Mouse (Mus musculus) megakaryocyte-erythroid progenitor cell, adult 5-6 weeks (primary cell): ENCODE results near the gene Krtcap3. TPM values are rescaled to one million over a fixed set of nuclear protein-coding genes. Genes with fewer than 3 reads are reported as not detected.

Source experiments
- ATAC-seq: replicated peaks from 2 replicates; pipeline ENCODE4 v1.8.0; 2016; ENCODE audit warnings: mild to moderate bottlenecking, inconsistent platforms; ENCODE audit not compliant: severe bottlenecking, poor library complexity, low FRiP score, low TSS enrichment
- total RNA-seq, 2 experiments: library from RNA; stranded (forward) in 1 of 2; stranded (reverse) in 1 of 2; fragments of 200-1000, 215-1000 nt in 1 of 2; fragments of >200 nt in 1 of 2; fragmentation: Nextera tagmentation in 1 of 2; gene quantifications; 2 replicates each; pipeline ENCODE4 v1.2.3; 2014 to 2017

The Krtcap3 gene
- total RNA-seq, 2 experiments from 2014 or later, result 0.72 to 8.8 TPM

DNA sequence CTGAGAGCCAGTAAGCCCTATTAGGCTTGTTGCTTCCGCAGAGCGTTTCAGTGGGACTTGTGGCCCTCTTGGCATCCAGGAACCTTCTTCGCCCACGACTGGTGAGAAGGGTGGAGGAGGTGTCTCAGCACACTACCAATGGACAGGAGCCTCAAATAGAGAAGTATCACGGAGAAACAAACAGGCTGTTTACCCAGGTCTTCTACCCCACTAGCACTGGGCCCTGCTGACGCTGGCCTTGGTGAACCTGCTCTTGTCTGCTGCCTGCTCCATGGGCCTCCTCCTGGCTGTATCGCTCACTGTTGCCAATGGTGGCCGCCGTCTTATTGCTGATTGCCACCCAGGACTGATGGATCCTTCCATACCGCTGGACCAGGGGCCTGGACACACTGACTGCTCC lies 660 bp downstream of the Krtcap3 start:
- no peak for ATAC-seq

DNA sequence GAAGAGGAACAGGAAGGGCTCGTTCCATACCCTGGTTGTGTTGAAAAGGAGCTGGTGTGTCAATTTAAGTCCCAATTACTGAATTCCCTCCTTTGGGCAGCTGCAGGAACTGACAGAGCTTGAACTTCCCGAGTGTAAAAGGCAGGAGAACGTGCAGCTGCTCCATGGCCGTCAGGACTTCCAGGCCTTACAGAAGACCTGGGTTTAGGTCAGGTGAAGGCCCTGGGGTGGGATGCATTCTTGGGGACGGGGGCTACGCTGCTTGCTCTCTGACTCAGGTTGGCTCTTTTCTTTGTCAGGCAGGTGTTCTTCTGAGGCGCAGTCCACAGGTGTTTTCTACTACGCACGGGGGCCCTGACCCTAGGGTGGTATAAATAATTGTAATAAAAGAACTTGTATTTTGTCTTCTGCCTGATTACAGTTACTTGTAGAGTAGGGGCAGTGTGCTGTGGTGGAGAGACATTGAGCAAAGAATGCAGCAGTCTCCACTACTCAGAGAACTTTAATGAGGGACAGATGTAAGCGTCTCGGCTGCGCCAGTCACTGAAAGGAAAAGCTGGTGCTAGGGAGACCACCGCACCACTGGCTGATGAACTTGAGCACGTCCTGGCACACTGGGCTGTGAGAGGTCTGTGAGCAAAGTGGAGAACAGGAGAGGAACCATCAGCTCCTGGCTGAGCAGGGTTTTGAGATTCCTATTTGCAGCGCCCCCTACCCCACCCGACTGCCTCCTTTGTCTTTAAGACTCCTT lies 1.5 kb downstream of the Krtcap3 start:
- no peak for ATAC-seq

DNA sequence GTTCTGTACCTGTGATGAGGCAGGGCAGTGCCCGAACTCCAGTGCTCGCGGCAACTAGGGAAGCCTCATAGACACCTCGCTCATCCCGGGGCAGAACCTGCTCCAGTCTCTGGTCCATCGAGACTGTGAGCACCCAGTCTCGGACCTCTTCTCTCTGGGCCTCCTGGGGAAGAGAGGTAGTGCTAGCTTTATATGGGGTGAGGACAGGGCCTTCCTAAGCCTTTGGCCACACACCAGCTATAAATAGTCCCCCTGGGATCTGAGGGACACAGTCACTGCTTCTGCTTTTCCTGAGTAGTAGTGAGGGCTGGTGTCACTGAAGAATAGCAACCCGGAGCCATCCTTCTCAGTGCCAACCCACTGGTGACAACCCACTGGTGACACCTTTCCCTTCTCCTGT lies 2.3 kb downstream of the Krtcap3 start:
- ATAC-seq, result no peak

DNA sequence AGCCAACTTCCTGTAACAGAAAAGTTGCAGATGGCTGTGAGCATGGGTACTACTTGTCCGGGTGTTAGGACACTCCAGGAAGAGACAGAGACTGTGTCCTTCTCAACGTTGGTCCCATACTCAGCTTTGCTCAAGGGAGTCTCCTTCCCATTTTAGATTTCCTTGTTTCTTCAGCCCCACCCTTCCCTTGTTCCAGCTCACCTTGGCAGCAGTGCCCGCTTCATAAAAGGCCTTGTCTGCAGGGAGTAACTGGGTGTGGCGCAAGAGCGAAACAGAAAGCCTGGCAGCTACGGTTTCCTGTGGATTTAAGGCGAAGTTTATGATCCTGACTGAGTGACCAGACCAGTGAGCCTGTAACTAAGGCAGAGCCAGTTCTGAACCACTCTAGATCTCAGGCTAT lies 3.0 kb downstream of the Krtcap3 start:
- peak; percentile 31 for ATAC-seq

DNA sequence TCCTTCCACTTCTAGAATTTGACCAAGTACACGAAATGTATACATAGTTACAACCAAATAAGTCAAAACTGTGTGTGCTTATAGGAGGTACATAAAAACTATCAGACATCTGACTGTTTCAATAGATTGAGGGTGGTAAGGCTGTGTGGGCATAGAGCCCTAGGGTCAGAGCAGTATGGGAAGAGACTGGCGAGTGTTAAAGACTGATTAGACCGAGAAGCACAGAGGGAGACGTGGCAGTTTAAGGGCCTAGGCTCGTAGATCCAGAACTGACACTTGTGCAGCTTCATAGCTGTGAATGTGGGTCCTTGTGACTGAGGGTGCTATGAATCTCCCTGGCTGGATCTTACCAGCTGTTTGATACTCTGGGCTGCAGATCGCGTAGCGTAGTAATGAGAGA lies 3.4 kb downstream of the Krtcap3 start:
- peak; percentile 79 for ATAC-seq

DNA sequence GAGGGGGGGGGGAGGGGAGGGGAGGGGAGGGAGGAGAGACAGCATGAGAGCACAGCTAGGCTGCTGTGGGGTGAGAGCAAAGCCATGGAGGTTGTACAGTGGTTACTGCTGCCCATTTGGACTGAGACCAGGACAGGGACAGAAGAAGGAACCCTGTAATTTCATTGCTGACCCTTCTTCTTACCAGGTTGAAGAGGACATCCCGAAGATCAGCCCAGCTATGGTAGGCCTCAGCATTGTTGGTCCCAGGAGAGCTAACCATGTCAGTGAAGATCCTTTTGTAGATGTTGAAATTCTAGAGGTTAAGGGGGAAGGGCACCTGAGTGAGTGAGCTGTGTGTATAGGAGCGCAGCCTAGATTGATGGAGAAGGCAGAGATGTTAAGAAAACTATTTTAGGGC lies 3.9 kb downstream of the Krtcap3 start:
- no peak for ATAC-seq

DNA sequence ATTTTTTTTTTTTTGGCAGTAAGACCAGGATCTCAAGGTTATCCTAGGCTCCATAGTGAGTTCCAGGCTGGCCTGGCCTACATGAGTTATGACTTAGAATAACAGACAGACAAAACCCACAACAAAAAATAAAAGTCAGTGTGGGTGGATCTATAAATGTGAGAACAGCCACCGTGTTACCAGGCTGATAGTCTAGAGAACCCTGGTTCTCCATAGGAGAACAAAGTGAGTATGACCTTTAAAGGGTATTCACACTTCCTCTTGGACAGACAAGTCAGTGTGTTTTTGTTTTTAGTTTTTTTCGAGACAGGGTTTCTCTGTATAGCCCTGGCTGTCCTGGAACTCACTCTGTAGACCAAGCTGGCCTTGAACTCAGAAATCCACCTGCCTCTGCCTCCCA lies 4.5 kb downstream of the Krtcap3 start:
- ATAC-seq, result no peak

DNA sequence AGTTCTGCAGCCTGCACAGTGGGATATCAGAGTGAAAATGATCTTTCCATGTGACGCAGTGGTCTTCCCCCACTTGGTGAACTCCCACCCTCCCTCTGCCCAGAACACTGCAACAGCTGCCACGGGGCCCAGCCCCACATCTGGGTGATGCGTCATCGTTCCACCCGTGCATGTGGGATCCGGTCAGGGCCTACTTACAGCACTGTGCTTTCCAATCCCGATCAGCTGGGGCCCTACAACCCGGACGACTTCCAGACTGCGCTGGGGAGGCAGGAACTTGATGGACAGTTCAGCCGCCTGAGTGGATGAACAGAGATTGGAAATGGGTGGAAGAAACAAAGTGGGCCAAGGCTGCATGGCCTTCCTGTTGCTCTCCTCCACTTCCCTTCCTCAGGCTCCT lies 6.1 kb downstream of the Krtcap3 start:
- ATAC-seq, result no peak

DNA sequence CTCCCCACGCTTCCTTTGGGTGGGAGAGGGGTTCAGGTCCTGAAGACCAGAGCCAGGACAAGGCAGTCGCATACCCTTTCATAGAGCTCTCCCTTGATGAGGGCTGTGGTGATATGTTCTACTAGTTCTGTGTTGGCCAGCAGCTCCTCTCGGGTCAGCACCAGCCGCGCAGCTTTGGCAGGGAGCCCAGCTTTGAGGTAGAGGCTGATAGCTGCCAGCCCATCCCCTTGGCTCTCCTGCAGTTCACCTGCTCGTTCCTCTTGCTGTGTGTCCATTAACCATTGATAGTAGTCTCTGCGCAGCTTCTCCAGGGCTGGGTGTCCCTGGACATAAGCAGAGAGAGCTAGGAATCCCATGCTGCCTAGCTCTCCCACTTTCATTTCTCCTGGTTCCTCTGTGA lies 14.6 kb downstream of the Krtcap3 start:
- ATAC-seq, result no peak

DNA sequence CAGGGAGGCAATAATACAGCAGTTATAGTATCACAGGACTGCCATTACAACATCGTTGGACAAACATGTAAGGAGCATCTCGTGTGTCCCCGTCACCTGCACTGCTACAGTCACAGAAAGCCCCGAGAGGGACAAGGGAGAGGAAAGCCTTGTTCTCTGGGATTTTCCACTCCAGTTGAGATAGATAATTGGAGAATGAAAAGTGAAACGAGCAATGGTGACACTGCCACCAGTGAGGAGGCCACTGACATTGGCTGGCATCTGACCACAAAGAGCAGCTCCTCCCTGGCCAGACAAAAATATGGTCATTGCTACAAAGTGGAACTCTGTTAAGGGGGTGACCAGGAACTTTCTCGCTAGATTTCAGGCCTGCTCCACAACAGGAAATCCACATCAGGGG lies 16.2 kb downstream of the Krtcap3 start:
- no peak for ATAC-seq

DNA sequence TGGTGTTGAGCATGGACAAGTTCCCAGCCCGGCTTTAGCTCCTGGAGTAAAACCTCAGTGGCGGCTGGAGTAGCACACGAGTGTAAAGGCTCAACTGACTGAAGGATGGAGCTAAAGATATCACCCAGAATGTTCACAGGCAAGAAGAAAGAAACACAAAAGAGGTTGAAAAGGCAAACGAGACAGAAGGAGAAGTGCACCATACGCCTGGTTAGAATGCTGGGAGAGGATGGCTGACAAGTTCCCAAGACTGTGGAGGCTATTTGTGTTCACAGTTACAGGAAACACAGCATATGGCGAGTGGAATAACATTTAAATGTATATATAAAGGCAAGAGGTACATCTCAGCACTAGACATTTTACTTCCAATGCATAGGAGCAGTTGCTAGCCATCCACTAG lies 21.5 kb downstream of the Krtcap3 start:
- ATAC-seq, result no peak

DNA sequence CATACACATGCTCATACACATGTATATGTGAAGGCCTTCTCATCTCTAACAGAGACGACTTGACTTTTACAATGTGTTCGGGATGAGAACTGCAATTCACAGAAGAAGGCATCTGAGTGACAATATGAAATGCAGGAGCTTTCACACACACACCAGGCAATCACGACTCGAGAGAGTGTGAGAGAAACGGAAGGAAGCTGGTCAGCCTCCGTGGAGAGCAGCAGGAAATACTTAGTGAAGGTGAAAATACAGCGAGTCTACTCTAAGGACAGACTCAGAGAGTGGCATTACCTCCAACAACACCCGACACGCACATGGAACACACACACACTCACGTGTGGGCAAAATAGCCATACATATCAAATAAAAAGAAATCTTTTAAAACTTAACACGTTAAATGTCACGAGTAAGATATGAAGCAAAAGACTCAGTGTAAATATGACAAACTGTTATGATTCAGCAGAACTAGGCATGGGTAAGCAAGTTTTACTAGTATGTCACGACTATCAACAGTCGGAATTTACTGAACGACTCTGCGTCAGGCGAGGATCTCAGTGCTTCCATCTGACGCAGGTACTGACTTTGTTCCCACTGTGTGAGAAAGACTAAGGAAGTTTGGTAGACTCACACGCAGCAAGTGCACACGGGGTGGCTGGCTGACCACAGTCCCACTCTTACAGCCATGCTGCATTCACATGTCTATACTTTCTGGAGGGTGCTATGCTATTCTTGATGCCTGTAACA lies 27.9 kb downstream of the Krtcap3 start:
- ATAC-seq, result no peak

DNA sequence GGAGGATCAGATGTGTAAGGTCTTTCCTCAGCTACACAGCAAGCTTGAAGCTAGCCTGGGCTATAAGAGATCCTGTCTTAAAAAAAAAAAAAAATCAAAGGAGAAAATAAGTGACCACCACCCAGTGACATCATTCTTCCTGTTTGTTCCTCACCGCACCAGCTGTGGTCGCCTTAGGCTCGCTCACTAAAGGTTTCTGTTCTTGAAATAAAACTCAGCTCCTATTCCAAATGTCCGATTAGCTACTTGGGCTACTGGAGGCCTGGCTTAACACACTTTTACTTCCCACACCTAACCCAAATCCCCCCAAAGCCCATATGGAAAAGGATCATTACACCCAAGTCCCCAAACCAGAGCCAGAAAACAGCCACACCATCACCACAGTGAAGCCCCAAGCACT lies 36.7 kb downstream of the Krtcap3 start:
- ATAC-seq, result no peak

DNA sequence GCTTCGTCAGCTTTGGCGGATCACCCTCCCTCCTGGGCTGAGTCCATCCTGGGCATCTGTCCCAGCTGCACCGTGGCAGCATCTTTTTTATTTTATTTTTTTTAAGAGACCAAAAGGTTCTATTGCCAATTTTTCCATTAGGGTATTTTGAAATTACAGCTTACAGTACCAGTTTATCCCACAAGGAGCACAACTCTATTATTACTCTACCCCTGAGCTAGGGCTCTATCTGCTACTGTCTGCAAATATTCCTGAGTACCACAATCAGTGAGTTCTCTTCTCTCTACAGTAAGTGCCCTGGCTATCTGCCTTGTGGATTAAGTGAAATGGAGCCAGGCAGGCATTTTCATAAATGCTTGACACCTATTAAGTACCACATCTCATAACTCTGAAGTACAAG lies 37.2 kb downstream of the Krtcap3 start:
- no peak for ATAC-seq

DNA sequence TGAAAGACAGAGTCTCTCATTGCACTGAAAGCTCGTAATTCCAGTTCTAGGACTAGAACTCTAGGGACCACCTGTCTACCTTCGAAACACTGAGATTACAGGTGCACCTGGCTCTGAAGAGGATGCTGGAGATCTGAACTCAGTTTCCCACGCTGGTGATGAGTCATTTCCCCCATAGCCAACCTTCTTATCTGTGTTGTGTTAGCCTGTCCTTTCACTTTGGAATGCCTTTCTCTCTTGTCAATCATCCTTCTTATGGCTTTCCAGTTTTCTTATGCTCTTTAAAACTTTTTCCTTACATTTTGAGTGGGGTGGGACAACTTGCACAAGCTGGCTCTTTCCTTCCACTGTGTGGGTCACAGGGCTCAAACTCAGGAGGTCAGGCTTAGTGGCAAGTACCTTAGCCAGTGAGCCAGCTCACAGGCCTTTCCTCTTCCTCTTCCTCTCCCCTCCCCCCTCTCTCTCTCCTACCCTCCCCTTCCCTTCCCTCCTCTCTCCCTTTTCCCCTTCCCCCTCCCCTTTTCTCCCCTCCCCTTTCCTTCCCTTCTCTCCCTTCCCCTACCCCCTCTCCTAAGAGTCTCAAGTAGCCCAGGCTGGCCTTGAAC lies 38.2 kb downstream of the Krtcap3 start:
- no peak for ATAC-seq

DNA sequence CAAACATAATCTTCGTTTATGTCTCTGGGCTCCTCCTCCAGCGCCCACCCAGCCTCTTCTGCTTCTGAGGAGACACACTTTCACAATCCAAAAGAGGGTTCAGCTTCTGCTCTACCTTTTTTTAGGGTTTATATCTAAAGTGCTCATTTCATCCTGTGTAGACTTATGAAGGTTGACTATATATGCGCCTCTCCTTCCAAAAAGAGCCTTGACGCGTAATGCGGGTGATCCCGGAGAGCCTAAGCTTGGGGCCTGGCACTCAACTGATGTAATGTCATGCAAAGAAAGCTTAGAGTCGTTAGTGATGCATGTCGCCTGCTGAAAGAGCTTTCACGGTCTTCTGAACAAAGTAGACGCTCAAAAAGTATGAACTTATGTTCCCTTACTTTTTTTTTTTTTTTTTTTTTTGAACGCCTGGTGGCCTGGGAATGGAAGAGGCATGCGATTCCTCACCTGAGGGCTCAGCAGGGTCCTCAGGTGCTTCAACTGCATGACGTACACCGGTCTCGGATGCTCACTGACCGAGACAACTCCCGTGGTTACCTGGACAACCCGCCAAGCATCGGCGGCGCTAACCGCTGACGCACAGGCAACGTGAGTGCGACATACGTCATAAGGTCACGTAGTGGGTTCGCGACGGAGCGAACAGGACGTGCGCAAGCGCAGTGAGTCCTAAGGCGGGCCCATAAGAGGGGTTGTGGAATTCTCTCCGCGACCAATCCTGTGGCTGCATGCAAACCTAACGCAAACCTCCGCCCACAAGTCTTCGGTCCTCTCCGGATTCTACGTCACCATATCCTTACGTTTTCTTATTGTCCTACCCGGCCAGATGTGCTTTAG lies 39.2 kb downstream of the Krtcap3 start, which contains the start of gene Ift172:
Ift172 (minus strand) TSS at position 596 of the 840 bp plus-strand sequence.
- peak; percentile 97 for ATAC-seq

DNA sequence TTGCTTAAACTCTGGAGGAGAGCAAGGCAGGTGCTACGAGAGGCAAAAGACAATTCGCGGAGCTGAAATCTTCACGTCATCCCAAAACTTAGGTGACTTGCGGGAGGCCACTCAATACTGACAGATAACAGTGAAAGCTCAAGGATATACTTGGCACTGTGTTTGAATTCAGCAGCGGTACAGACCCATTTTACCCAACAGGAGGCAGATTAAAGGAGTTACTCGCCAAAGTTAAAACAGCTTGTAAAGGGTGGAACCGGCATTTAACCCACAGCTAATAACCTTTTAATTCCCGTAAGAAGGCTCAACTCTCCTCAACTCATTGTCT lies 39.8 kb downstream of the Krtcap3 start:
- ATAC-seq, result peak; percentile 48

DNA sequence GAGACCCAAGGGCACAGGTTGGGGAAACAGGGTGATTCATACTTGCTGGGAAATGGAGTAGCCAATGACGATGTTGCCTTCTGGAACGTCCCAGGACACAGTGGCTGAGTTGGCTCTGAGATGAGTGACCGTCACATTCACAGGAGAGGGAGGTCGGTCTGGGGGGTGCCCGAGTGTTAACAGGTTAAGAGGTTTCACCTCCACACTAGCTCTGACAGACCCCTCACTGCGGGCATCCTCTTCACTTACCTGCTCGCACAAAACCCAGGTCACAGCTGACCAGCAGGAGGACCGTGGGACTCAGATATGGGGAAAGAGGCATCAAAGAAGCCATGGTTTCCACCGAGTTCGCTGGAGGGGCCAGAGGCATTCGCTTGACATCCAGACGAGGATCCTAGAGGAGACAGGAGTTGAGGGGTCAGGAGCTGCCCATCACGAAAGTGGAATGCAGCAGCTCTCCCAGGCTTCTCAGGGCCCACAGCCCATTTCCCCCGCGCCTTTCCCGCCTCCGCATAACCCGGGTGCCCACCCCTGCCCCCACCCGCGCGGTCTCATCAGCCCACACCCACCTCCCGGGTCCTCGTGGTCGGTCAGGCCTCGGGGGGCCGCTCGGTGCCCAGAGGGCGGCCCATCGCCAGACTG lies 43.6 kb downstream of the Krtcap3 start:
- no peak for ATAC-seq

DNA sequence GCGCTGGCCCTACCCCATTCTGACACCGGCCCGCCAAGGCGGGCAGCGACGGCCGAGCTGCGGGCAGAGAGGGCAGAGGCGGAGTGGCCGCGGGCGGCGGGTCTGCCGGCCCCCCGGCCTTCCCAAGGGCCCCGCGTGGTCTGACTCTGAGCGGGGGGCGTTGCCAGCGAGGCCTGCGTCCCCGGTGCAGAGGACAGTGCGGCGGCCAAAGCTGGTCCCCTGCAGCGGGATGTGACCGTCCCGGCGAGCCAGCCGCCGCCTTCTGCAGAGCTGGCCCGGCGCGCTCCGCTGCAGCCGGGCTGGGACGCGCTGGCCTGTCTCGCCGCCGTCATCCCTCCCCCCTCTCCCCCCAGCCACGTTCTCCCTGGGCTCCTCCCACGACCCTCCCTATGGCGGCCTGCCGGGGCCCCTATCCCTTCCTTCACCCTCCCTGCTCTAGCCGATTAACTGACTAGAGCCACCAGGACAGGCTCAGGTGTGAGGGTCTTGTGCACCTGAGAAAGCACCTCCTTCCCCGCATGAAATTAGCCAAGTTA lies 44.2 kb downstream of the Krtcap3 start, which contains the start of gene Fndc4:
Fndc4 (minus strand) TSS at position 475 of the 536 bp plus-strand sequence.
- no peak for ATAC-seq
